Mouse (Mus musculus) stomach, postnatal 0 days (tissue): ENCODE results near the gene Pnpla7. TPM values are rescaled to one million over a fixed set of nuclear protein-coding genes. Genes with fewer than 3 reads are reported as not detected.
A peak's percentile ranks its signal among the peaks of the same experiment; 100 is the strongest.
"Not testable (repeated sequence)": the region's sequence is repeated elsewhere in the genome, so short reads cannot be mapped to it uniquely, and the experiment has no call there.

Experiments used
- ATAC-seq: fragments of 200-750 bp; cut with Nextera tagmentation; 2 replicates; pipeline ENCODE4 v1.8.0; 2017; ENCODE audit not compliant: low FRiP score, low TSS enrichment
- DNase-seq: peaks from one replicate; pipeline ENCODE4 v3.0.0-alpha.2; 2016; ENCODE audit warnings: low spot score
- H3K27ac ChIP-seq: fragments of 300-500 bp; sonication (generic); replicated peaks from 2 replicates; pipeline ENCODE4 v1.5.1; 2014; ENCODE audit warnings: mild to moderate bottlenecking, control low read depth
- H3K27me3 ChIP-seq: fragments of 300-500 bp; sonication (generic); 2 replicates; pipeline ENCODE4 v1.6.1; 2014; ENCODE audit warnings: low read length; ENCODE audit not compliant: control insufficient read depth, insufficient read depth
- H3K36me3 ChIP-seq: fragments of 300-500 bp; sonication (generic); 2 replicates; pipeline ENCODE4 v1.6.1; 2014; ENCODE audit warnings: low read length, mixed read lengths; ENCODE audit not compliant: control insufficient read depth, insufficient read depth
- H3K4me1 ChIP-seq: fragments of 300-500 bp; sonication (generic); replicated peaks from 2 replicates; pipeline ENCODE4 v1.6.1; 2014; ENCODE audit warnings: antibody characterized with exemption; ENCODE audit not compliant: control insufficient read depth, insufficient read depth
- H3K4me2 ChIP-seq: fragments of 300-500 bp; sonication (generic); replicated peaks from 2 replicates; pipeline ENCODE4 v1.6.1; 2014; ENCODE audit warnings: low read depth, mild to moderate bottlenecking, control low read depth, moderate library complexity
- H3K4me3 ChIP-seq: fragments of 300-500 bp; sonication (generic); 2 replicates; pipeline ENCODE4 v1.5.1; 2014; ENCODE audit warnings: low read depth, low read length, control low read depth
- H3K9ac ChIP-seq: fragments of 300-500 bp; sonication (generic); 2 replicates; pipeline ENCODE4 v1.6.1; 2014; ENCODE audit warnings: mild to moderate bottlenecking, low read length, control low read depth, mixed read lengths
- H3K9me3 ChIP-seq: fragments of 300-500 bp; sonication (generic); 2 replicates; pipeline ENCODE4 v1.6.1; 2016; ENCODE audit warnings: low read length; ENCODE audit not compliant: control insufficient read depth
- CTCF ChIP-seq: IDR thresholded peaks from 2 replicates; pipeline ENCODE4 v1.5.1; 2016; ENCODE audit warnings: antibody characterized with exemption, low read depth, mild to moderate bottlenecking, moderate library complexity
- EP300 ChIP-seq: optimal IDR thresholded peaks from 2 replicates; pipeline ENCODE3; 2016; ENCODE audit warnings: antibody characterized with exemption
- WGBS: fragments of 180-500 bp; shearing (Covaris S2); extraction: QIAGEN DNeasy Blood & Tissue Kit; methylation state at CpG from one replicate; pipeline ENCODE4 v1.1.7; 2014; 5-methylcytosine and 5-hydroxymethylcytosine counted together
- polyA plus RNA-seq: library from polyadenylated mRNA; unstranded; fragments of >200 nt; fragmentation: Nextera tagmentation; extraction: Ambion mirVana; gene quantifications from 2 replicates; pipeline ENCODE4 v1.2.1, GENCODE M21; 2015

Gene Pnpla7
- polyA plus RNA-seq, 1 experiment from 2014 or later, result 4.2 TPM

- H3K27ac ChIP-seq, result peak overlapping the region; percentile 79; the same call in 1 of the 2 replicates
Observed at GRCm38 (mm10) chr2:24929593-24929992, 46.2 kb upstream of the Pnpla7 start.

GRCm38 (mm10) chr2:24934441-24934963 lies 41.3 kb upstream of the Pnpla7 start:
- Histone ChIP-seq H3K27me3 (no peaks in the 10 kb centered on the region), H3K9me3 (no peaks in the 10 kb centered on the region), H3K9ac (peak overlapping the region; percentile 81), H3K4me2 (peak overlapping the region; percentile 86), H3K27ac (peak overlapping the region; percentile 97), H3K4me3 (peak overlapping the region; percentile 69), H3K4me1 (no peaks in the 10 kb centered on the region), H3K36me3 (no peaks in the 10 kb centered on the region)
- peak; percentile 79 for DNase-seq
- ATAC-seq, result peak; percentile 75
- WGBS, result 2% methylated on average over 16 of the region's 19 CpGs
- TF ChIP-seq CTCF (no peak), EP300 (no peak)

More at GRCm38 (mm10) chr2:24929593-24929992, 46.2 kb upstream of the Pnpla7 start:
- Histone ChIP-seq H3K9me3 (no peaks in the 10 kb centered on the region), H3K9ac (no peak overlapping the region), H3K4me3 (no peak overlapping the region), H3K4me1 (no peaks in the 10 kb centered on the region), H3K36me3 (peaks cover 3% of the 10 kb centered on the region), H3K27me3 (no peaks in the 10 kb centered on the region), H3K4me2 (no peak overlapping the region)
- DNase-seq (no peak), ATAC-seq (no peak)
- TF ChIP-seq EP300, result no peak
- TF ChIP-seq CTCF, result no peak
- WGBS, result 78% methylated on average over 5 of the region's 5 CpGs

- Histone ChIP-seq H3K4me3 (peak within 1 kb of the TSS; percentile 69), H3K4me2 (peak within 1 kb of the TSS; percentile 86), H3K4me1 (no peaks in the 10 kb centered on the region), H3K36me3 (no peaks in the 10 kb centered on the region), H3K27ac (peak within 1 kb of the TSS; percentile 97), H3K9ac (peak within 1 kb of the TSS; percentile 81), H3K9me3 (no peaks in the 10 kb centered on the region), H3K27me3 (no peaks in the 10 kb centered on the region)
- peak; percentile 98 for DNase-seq
- peak; percentile 95 for ATAC-seq
- WGBS, result under 1% methylated on average over 45 of the region's 49 CpGs
- TF ChIP-seq CTCF (peak; percentile 76), EP300 (no peak)
Observed at GRCm38 (mm10) chr2:24935057-24935796, 40.6 kb upstream of the Pnpla7 start, which contains the start of gene Arrdc1. Arrdc1 (minus strand) TSS chr2:24935252.

GRCm38 (mm10) chr2:24942092-24942491 lies 33.7 kb upstream of the Pnpla7 start:
- Histone ChIP-seq H3K4me3 (no peak overlapping the region), H3K4me2 (no peak overlapping the region), H3K27me3 (no peaks in the 10 kb centered on the region), H3K9me3 (no peaks in the 10 kb centered on the region), H3K9ac (no peak overlapping the region), H3K4me1 (no peaks in the 10 kb centered on the region), H3K36me3 (no peaks in the 10 kb centered on the region), H3K27ac (no peak overlapping the region)
- ATAC-seq, result no peak
- WGBS, result 72% methylated on average over 4 of the region's 4 CpGs
- TF ChIP-seq EP300 (no peak), CTCF (no peak)
- DNase-seq, result no peak

- ATAC-seq, result not testable (repeated sequence)
Observed at GRCm38 (mm10) chr2:24944304-24944703, 31.5 kb upstream of the Pnpla7 start.

More at GRCm38 (mm10) chr2:24944304-24944703, 31.5 kb upstream of the Pnpla7 start:
- not testable (repeated sequence) for H3K4me3 ChIP-seq, H3K9me3 ChIP-seq, H3K27me3 ChIP-seq, H3K36me3 ChIP-seq, H3K4me2 ChIP-seq, H3K9ac ChIP-seq, H3K27ac ChIP-seq, H3K4me1 ChIP-seq
- TF ChIP-seq CTCF, result peak; percentile 74
- 34% methylated on average over 2 of the region's 2 CpGs for whole genome bisulfite sequencing
- DNase-seq, result peak; percentile 43
